Mouse (Mus musculus): Measurements from ENCODE around the gene Sv2b.

- TF ChIP-seq POLR2A (IDR thresholded peaks at IDR 0.05; ENCODE audit: extremely low read depth, insufficient read depth, low read length) (no peak), CTCF (IDR thresholded peaks at IDR 0.05; ENCODE audit: low read depth, low read length) (no peak)
Observed at GRCm38 (mm10) chr7:75358284-75358851, 49.3 kb upstream of the Sv2b start.

All from liver, adult 2 months (tissue).